Mouse (Mus musculus): ENCODE measurements around the gene Susd5.
"Not testable (repeated sequence)": the region's sequence is repeated elsewhere in the genome, so short reads cannot be mapped to it uniquely, and the experiment has no call there.

Susd5 gene

GRCm38 (mm10) chr9:114073681-114074080 is 16.7 kb downstream of the Susd5 start:
- no peak for DNase-seq (ENCODE audit: low spot score)

- no peak for DNase-seq (ENCODE audit: low spot score)
These were observed 29.5 kb downstream of the Susd5 start for GRCm38 (mm10) chr9:114086422-114086821.

- DNase-seq (ENCODE audit: low spot score) = no peak
These were observed 30.3 kb downstream of the Susd5 start for GRCm38 (mm10) chr9:114087106-114087815.

GRCm38 (mm10) chr9:114088885-114089284 is 31.9 kb downstream of the Susd5 start:
- DNase-seq (ENCODE audit: low spot score) = not testable (repeated sequence)

GRCm38 (mm10) chr9:114092188-114092587 is 35.2 kb downstream of the Susd5 start:
- not testable (repeated sequence) for DNase-seq (ENCODE audit: low spot score)

GRCm38 (mm10) chr9:114094854-114095253 is 37.9 kb downstream of the Susd5 start:
- no peak for DNase-seq (ENCODE audit: low spot score)

- no peak for DNase-seq (ENCODE audit: low spot score)
These were observed 41.9 kb downstream of the Susd5 start for GRCm38 (mm10) chr9:114098716-114099302.

GRCm38 (mm10) chr9:114110268-114110667 is 53.3 kb downstream of the Susd5 start:
- no peak for DNase-seq (ENCODE audit: low spot score)

- no peak for DNase-seq (ENCODE audit: low spot score)
These were observed 54.2 kb downstream of the Susd5 start for GRCm38 (mm10) chr9:114111161-114111560.

- DNase-seq (ENCODE audit: low spot score) = no peak
These were observed 55.3 kb downstream of the Susd5 start for GRCm38 (mm10) chr9:114112226-114112625.

GRCm38 (mm10) chr9:114113911-114114623 is 57.1 kb downstream of the Susd5 start:
- DNase-seq (ENCODE audit: low spot score) = peak; percentile 10

GRCm38 (mm10) chr9:114116672-114117071 is 59.7 kb downstream of the Susd5 start:
- DNase-seq (ENCODE audit: low spot score) = peak; percentile 50

GRCm38 (mm10) chr9:114122862-114123261 is 65.9 kb downstream of the Susd5 start:
- DNase-seq (ENCODE audit: low spot score) = not testable (repeated sequence)

GRCm38 (mm10) chr9:114129273-114129835 is 72.4 kb downstream of the Susd5 start:
- peak; percentile 0 for DNase-seq (ENCODE audit: low spot score)

Measured in MN1 (cell line).